Mouse (Mus musculus) cortical plate, adult 2 months (tissue): ENCODE data around the gene Gpr183.

Experiments used
- CTCF ChIP-seq: fragments of 200-500 bp; IDR thresholded peaks from 2 replicates; pipeline ENCODE4 v1.5.1; 2011; ENCODE audit warnings: mild to moderate bottlenecking, control low read depth, low read length; ENCODE audit not compliant: insufficient read depth; ENCODE audit errors: extremely low read depth
- POLR2A ChIP-seq: fragments of 200-500 bp; IDR thresholded peaks from 2 replicates; pipeline ENCODE4 v1.6.1; 2011; ENCODE audit warnings: mild to moderate bottlenecking, low read length, control low read depth; ENCODE audit not compliant: insufficient read depth; ENCODE audit errors: extremely low read depth

- peak; percentile 50 for TF ChIP-seq CTCF
- no peak for TF ChIP-seq POLR2A
Observed at GRCm38 (mm10) chr14:121919752-121920151, 45.2 kb downstream of the Gpr183 start.
